Mouse (Mus musculus) MEL (cell line): Measurements from ENCODE around the gene Tifa. TPM values are rescaled to one million over a fixed set of nuclear protein-coding genes. Genes with fewer than 3 reads are reported as not detected.

ENCODE experiments used
- DNase-seq: peaks from one replicate; pipeline ENCODE4 v3.0.0; 2011; ENCODE audit warnings: low read depth, low spot score
- H3K27ac ChIP-seq: 2 replicates; pipeline ENCODE4 v1.5.1; 2012; ENCODE audit warnings: low read depth, mild to moderate bottlenecking, control low read depth, low read length, moderate library complexity; ENCODE audit not compliant: control insufficient read depth
- H3K27me3 ChIP-seq, 2 experiments: fragments of 150-350 bp in 1 of 2; sonication (generic) in 1 of 2; 2 replicates each; pipeline ENCODE4 v1.6.1; 2012; ENCODE audit warnings: low read length in 2 of 2, mild to moderate bottlenecking in 2 of 2, improper control_type of control experiment in 1 of 2, moderate library complexity in 1 of 2; ENCODE audit not compliant: insufficient read depth in 2 of 2, control insufficient read depth in 1 of 2
- H3K36me3 ChIP-seq, 2 experiments: 2 replicates each; pipeline ENCODE4 v1.6.1; 2012 to 2014; ENCODE audit warnings: low read length in 2 of 2, improper control_type of control experiment in 1 of 2, inconsistent platforms in 1 of 2, mild to moderate bottlenecking in 1 of 2; ENCODE audit not compliant: insufficient read depth in 2 of 2, control insufficient read depth in 1 of 2
- H3K4me1 ChIP-seq, 2 experiments: fragments of 150-350 bp in 1 of 2; sonication (generic) in 1 of 2; 2 replicates each; pipeline ENCODE4 v1.6.1; 2012; ENCODE audit warnings: low read length in 2 of 2, improper control_type of control experiment in 1 of 2, mild to moderate bottlenecking in 1 of 2; ENCODE audit not compliant: insufficient read depth in 2 of 2, control insufficient read depth in 1 of 2
- H3K4me3 ChIP-seq, 2 experiments: fragments of 150-350 bp in 1 of 2; sonication (generic) in 1 of 2; 2 replicates each; pipeline ENCODE4 v1.5.1; 2012; ENCODE audit warnings: low read depth in 2 of 2, low read length in 2 of 2, mild to moderate bottlenecking in 2 of 2, moderate library complexity in 2 of 2, control low read depth in 1 of 2, improper control_type of control experiment in 1 of 2; ENCODE audit not compliant: control insufficient read depth in 1 of 2, insufficient read depth in 1 of 2
- H3K79me2 ChIP-seq: 2 replicates; pipeline ENCODE4 v1.6.1; 2012; ENCODE audit warnings: mild to moderate bottlenecking, low read length, moderate library complexity; ENCODE audit not compliant: control insufficient read depth, poor library complexity, insufficient read depth
- H3K9ac ChIP-seq: 2 replicates; pipeline ENCODE4 v1.6.1; 2012; ENCODE audit warnings: low read depth, mild to moderate bottlenecking, control low read depth, low read length, moderate library complexity; ENCODE audit not compliant: control insufficient read depth, poor library complexity, severe bottlenecking
- H3K9me3 ChIP-seq: fragments of 150-350 bp; sonication (generic); replicated peaks from 2 replicates; pipeline ENCODE4 v1.6.1; 2012; ENCODE audit warnings: mild to moderate bottlenecking, low read length, improper control_type of control experiment, moderate library complexity; ENCODE audit not compliant: insufficient read depth
- BHLHE40 ChIP-seq: IDR thresholded peaks from 2 replicates; pipeline ENCODE4 v1.6.1; 2012; ENCODE audit warnings: low read depth, mild to moderate bottlenecking, inconsistent platforms, low read length, improper control_type of control experiment, borderline replicate concordance
- CHD1 ChIP-seq: IDR thresholded peaks from 2 replicates; pipeline ENCODE4 v1.6.1; 2012; ENCODE audit warnings: low read depth, mild to moderate bottlenecking, inconsistent platforms, low read length, improper control_type of control experiment
- CTCF ChIP-seq, 3 experiments: IDR thresholded peaks in 2 of 3; conservative IDR thresholded peaks in 1 of 3; 2 replicates each; pipeline ENCODE4 v1.5.1; 2011 to 2012; ENCODE audit warnings: low read length in 3 of 3, low read depth in 2 of 3, mild to moderate bottlenecking in 2 of 3, improper control_type of control experiment in 1 of 3, inconsistent platforms in 1 of 3, mixed read lengths in 1 of 3, moderate library complexity in 1 of 3; ENCODE audit not compliant: control insufficient read depth in 1 of 3, insufficient read depth in 1 of 3, poor library complexity in 1 of 3, severe bottlenecking in 1 of 3
- E2F4 ChIP-seq: IDR thresholded peaks from 2 replicates; pipeline ENCODE4 v1.6.1; 2011; ENCODE audit warnings: low read depth, low read length, improper control_type of control experiment, borderline replicate concordance
- ELF1 ChIP-seq: IDR thresholded peaks from 2 replicates; pipeline ENCODE4 v1.6.1; 2014; ENCODE audit warnings: low read depth, mild to moderate bottlenecking, inconsistent platforms, low read length, improper control_type of control experiment, moderate library complexity
- EP300 ChIP-seq, 2 experiments: IDR thresholded peaks; 2 replicates each; pipeline ENCODE4 v1.6.1; 2011; ENCODE audit warnings: improper control_type of control experiment in 2 of 2, low read length in 2 of 2, low read depth in 1 of 2, mild to moderate bottlenecking in 1 of 2
- ETS1 ChIP-seq: IDR thresholded peaks from 2 replicates; pipeline ENCODE4 v1.6.1; 2012; ENCODE audit warnings: low read depth, mild to moderate bottlenecking, inconsistent platforms, low read length, improper control_type of control experiment, moderate library complexity
- GATA1 ChIP-seq: IDR thresholded peaks from 2 replicates; pipeline ENCODE4 v1.6.1; 2011; ENCODE audit warnings: low read depth, low read length, improper control_type of control experiment
- HCFC1 ChIP-seq: IDR thresholded peaks from 2 replicates; pipeline ENCODE4 v1.6.1; 2012; ENCODE audit warnings: low read depth, mild to moderate bottlenecking, inconsistent platforms, low read length, improper control_type of control experiment, moderate library complexity
- JUND ChIP-seq: IDR thresholded peaks from 2 replicates; pipeline ENCODE4 v1.6.1; 2011; ENCODE audit warnings: low read depth, mild to moderate bottlenecking, improper control_type of control experiment, low read length
- KAT2A ChIP-seq: conservative IDR thresholded peaks from 2 replicates; pipeline ENCODE4 v1.6.1; 2012; ENCODE audit warnings: low read depth, low read length, improper control_type of control experiment, inconsistent platforms
- MAX ChIP-seq: IDR thresholded peaks from 2 replicates; pipeline ENCODE4 v1.6.1; 2011; ENCODE audit warnings: low read length, improper control_type of control experiment
- MAZ ChIP-seq: IDR thresholded peaks from 2 replicates; pipeline ENCODE4 v1.6.1; 2012; ENCODE audit warnings: low read depth, mild to moderate bottlenecking, inconsistent platforms, low read length, improper control_type of control experiment
- MEF2A ChIP-seq: IDR thresholded peaks from 2 replicates; pipeline ENCODE4 v1.6.1; 2014; ENCODE audit warnings: low read depth, mild to moderate bottlenecking, inconsistent platforms, low read length, improper control_type of control experiment; ENCODE audit not compliant: poor library complexity, insufficient replicate concordance, severe bottlenecking; ENCODE audit errors: extremely low read depth
- MXI1 ChIP-seq: IDR thresholded peaks from 2 replicates; pipeline ENCODE4 v1.6.1; 2011; ENCODE audit warnings: mild to moderate bottlenecking, low read depth, low read length, improper control_type of control experiment
- MYB ChIP-seq: IDR thresholded peaks from 2 replicates; pipeline ENCODE4 v1.6.1; 2011; ENCODE audit warnings: mild to moderate bottlenecking, low read depth, low read length, improper control_type of control experiment
- NELFE ChIP-seq: IDR thresholded peaks from 2 replicates; pipeline ENCODE4 v1.6.1; 2011; ENCODE audit warnings: low read depth, low read length, improper control_type of control experiment
- NRF1 ChIP-seq: IDR thresholded peaks from 2 replicates; pipeline ENCODE4 v1.6.1; 2014; ENCODE audit warnings: low read depth, mild to moderate bottlenecking, inconsistent platforms, low read length, improper control_type of control experiment, moderate library complexity; ENCODE audit not compliant: poor library complexity, insufficient read depth, severe bottlenecking
- POLR2A ChIP-seq, 2 experiments: IDR thresholded peaks; 2 replicates each; pipeline ENCODE4 v1.6.1; 2011 to 2012; ENCODE audit warnings: low read length in 2 of 2, mild to moderate bottlenecking in 2 of 2, control low read depth in 1 of 2, improper control_type of control experiment in 1 of 2, low read depth in 1 of 2, moderate library complexity in 1 of 2; ENCODE audit not compliant: control insufficient read depth in 1 of 2, insufficient read depth in 1 of 2, poor library complexity in 1 of 2
- POLR2AphosphoS5 ChIP-seq: IDR thresholded peaks from 2 replicates; pipeline ENCODE4 v1.6.1; 2012; ENCODE audit warnings: low read depth, borderline replicate concordance, mild to moderate bottlenecking, inconsistent platforms, low read length, moderate library complexity, mixed read lengths
- SIN3A ChIP-seq: IDR thresholded peaks from 2 replicates; pipeline ENCODE4 v1.6.1; 2012; ENCODE audit warnings: low read length, improper control_type of control experiment, inconsistent platforms
- TBP ChIP-seq: IDR thresholded peaks from 2 replicates; pipeline ENCODE4 v1.8.0; 2011; ENCODE audit warnings: low read depth, low read length, improper control_type of control experiment
- TCF12 ChIP-seq: IDR thresholded peaks from 2 replicates; pipeline ENCODE4 v1.6.1; 2014; ENCODE audit warnings: low read depth, mild to moderate bottlenecking, inconsistent platforms, low read length, improper control_type of control experiment, moderate library complexity
- UBTF ChIP-seq: IDR thresholded peaks from 2 replicates; pipeline ENCODE4 v1.6.1; 2012; ENCODE audit warnings: low read depth, mild to moderate bottlenecking, inconsistent platforms, low read length, improper control_type of control experiment, moderate library complexity, borderline replicate concordance; ENCODE audit not compliant: insufficient read depth
- USF1 ChIP-seq: IDR thresholded peaks from 2 replicates; pipeline ENCODE4 v1.6.1; 2014; ENCODE audit warnings: low read depth, mild to moderate bottlenecking, inconsistent platforms, low read length, improper control_type of control experiment, moderate library complexity
- ZC3H11A ChIP-seq: IDR thresholded peaks from 2 replicates; pipeline ENCODE4 v1.6.1; 2012; ENCODE audit warnings: low read depth, mild to moderate bottlenecking, inconsistent platforms, low read length, improper control_type of control experiment
- ZKSCAN1 ChIP-seq: IDR thresholded peaks from 2 replicates; pipeline ENCODE4 v1.6.1; 2012; ENCODE audit warnings: low read depth, mild to moderate bottlenecking, inconsistent platforms, low read length, improper control_type of control experiment, moderate library complexity
- ZMIZ1 ChIP-seq: IDR thresholded peaks from 2 replicates; pipeline ENCODE4 v1.6.1; 2012; ENCODE audit warnings: low read depth, mild to moderate bottlenecking, inconsistent platforms, low read length, improper control_type of control experiment, moderate library complexity
- ZNF384 ChIP-seq: IDR thresholded peaks from 2 replicates; pipeline ENCODE4 v1.6.1; 2012; ENCODE audit warnings: low read depth, mild to moderate bottlenecking, inconsistent platforms, low read length, improper control_type of control experiment
- polyA plus RNA-seq, 2 experiments: library from polyadenylated mRNA; stranded (reverse) in 1 of 2; unstranded in 1 of 2; fragments of >175 nt in 1 of 2; fragments of >200 nt in 1 of 2; gene quantifications; 2 replicates each; pipeline versions ENCODE4 v1.2.1 to v1.2.4; 2012; ENCODE audit warnings: low replicate concordance in 2 of 2, low read depth in 1 of 2; ENCODE audit not compliant: insufficient read length in 2 of 2, insufficient read depth in 1 of 2, missing spikeins in 1 of 2
- total RNA-seq: library from RNA; depleted of rRNA; stranded (reverse); fragments of 300-350 nt; gene quantifications from 2 replicates; pipeline ENCODE4 v1.2.3, GENCODE M21; 2012

Tifa gene
- total and polyA plus RNA-seq, 3 experiments, result 1.7 to 3.0 TPM; not detected in 1

DNA sequence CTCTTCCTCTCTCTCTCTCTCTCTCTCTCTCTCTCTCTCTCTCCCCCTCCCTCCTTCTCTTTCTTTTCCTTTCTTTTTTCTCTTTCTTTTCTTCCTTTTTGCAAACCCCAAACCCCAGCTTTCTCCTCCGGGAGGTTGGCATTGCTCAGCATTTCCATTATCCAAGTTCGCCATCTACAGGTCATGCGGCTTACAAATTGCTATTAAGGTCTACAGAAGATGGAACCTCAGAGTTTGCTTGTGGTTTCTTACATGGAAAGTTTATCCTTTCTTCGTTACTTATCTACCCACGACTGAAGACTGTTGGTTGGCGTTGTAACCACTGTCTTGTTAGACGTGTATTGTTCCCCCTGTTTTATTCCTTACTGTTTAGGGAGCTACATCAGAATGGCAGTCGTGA is 30.4 kb upstream of the Tifa start (continued):
- TF ChIP-seq KAT2A, result no peak
- no peak; the same call in none of the 2 replicates for TF ChIP-seq SIN3A
- peak; percentile 22 to 74 (median 53); a peak in 5 of 6 replicates for TF ChIP-seq CTCF (IDR thresholded peaks at IDR 0.05 in 2 of 3, conservative IDR thresholded peaks at IDR 0.05 in 1 of 3; ENCODE audit: control insufficient read depth in 1 of 3, insufficient read depth in 1 of 3, low read depth in 2 of 3, low read length in 3 of 3, poor library complexity in 1 of 3, severe bottlenecking in 1 of 3)
- TF ChIP-seq POLR2AphosphoS5, result no peak
- TF ChIP-seq UBTF, result no peak
- TF ChIP-seq MEF2A, result peak; percentile 65; the same call in 1 of the 2 replicates
- TF ChIP-seq TCF12, result peak; percentile 64
- no peak for TF ChIP-seq MAZ
- peak; percentile 72 for TF ChIP-seq GATA1
- no peak for TF ChIP-seq POLR2A (IDR thresholded peaks at IDR 0.05; ENCODE audit: control insufficient read depth in 1 of 2, insufficient read depth in 1 of 2, low read depth in 1 of 2, low read length in 2 of 2, poor library complexity in 1 of 2)
- no peak for TF ChIP-seq E2F4

DNA sequence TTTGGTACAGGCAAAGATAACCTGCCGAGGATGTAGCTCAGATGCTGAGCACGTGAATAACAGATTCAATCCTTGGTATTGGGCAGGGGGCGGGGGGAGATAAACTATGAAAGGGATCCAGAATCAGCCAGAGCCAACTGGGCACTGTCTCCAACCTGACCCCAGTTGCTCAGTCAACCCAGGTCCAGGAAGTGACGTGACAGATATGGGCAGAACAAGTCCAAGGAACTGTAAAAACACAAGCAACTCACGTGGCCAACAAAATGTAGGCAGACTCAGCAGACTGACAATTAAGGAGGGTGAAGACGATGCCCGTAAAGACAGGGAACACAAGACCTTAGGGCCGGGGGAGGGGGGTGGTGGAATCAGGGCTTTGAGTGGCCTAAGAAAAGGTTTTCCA is 27.2 kb upstream of the Tifa start:
- Histone ChIP-seq H3K79me2 (no peaks in the 10 kb centered on the region), H3K4me3 (no peak overlapping the region), H3K4me1 (peaks cover 10 to 21% of the 10 kb centered on the region in 2 experiments), H3K27ac (no peak overlapping the region), H3K27me3 (no peaks in the 10 kb centered on the region), H3K36me3 (peaks cover 0 to 14% of the 10 kb centered on the region in 2 experiments; a peak in 2 of 4 replicates), H3K9ac (no peak overlapping the region), H3K9me3 (no peaks in the 10 kb centered on the region)
- DNase-seq, result no peak
- TF ChIP-seq ZC3H11A (no peak), USF1 (no peak)

DNA sequence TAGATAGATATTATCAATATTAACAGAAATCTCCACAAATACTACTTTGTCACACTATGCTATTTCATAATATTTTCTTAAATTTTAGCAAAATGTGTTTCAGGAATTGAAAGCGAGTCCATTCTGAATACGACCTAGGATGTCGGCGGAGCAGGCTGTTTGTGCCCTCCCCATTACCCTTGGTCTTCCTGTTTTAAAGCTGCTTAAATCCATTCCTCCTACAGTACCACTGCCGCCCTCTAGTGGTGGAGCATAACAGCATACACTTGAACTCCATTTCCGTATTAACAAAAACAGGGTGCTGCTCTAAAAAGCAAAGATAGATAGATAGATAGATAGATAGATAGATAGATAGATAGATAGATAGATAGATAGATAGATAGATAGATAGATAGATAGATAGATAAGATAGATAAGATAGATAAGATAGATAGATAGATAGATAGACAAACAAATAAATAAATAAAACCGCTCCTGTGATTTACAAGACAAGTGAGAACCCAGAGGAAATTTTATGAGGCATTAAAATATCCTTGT is 26.5 kb upstream of the Tifa start:
- Histone ChIP-seq H3K9ac (no peak overlapping the region), H3K9me3 (no peaks in the 10 kb centered on the region), H3K79me2 (no peaks in the 10 kb centered on the region), H3K27ac (no peak overlapping the region), H3K36me3 (peaks cover 0 to 11% of the 10 kb centered on the region in 2 experiments; a peak in 2 of 4 replicates), H3K4me1 (peaks cover 10 to 17% of the 10 kb centered on the region in 2 experiments), H3K27me3 (no peaks in the 10 kb centered on the region), H3K4me3 (peak overlapping the region; percentile 2 to 34; a peak in 2 of 4 replicates)
- peak; percentile 96 for DNase-seq
- TF ChIP-seq ZKSCAN1 (no peak), ZMIZ1 (no peak), NRF1 (no peak), USF1 (no peak), SIN3A (no peak), TBP (no peak), MAX (no peak), BHLHE40 (0 out of 2 replicates have a peak, but pooled peaks have one; percentile 5), EP300 (IDR thresholded peaks at IDR 0.05; ENCODE audit: low read depth in 1 of 2, low read length in 2 of 2) (no peak), GATA1 (peak; percentile 91), MYB (no peak), UBTF (no peak), ZNF384 (no peak), POLR2A (IDR thresholded peaks at IDR 0.05; ENCODE audit: control insufficient read depth in 1 of 2, insufficient read depth in 1 of 2, low read depth in 1 of 2, low read length in 2 of 2, poor library complexity in 1 of 2) (no peak), MXI1 (no peak), CHD1 (no peak), ELF1 (peak; percentile 69; the same call in 1 of the 2 replicates), NELFE (no peak), HCFC1 (no peak), POLR2AphosphoS5 (no peak), JUND (0 out of 2 replicates have a peak, but pooled peaks have one; percentile 8), ETS1 (no peak)
